Mouse (Mus musculus): Measurements from ENCODE around the gene Ctnnd2.

- TF ChIP-seq CTCF (IDR thresholded peaks at IDR 0.05; ENCODE audit: low read depth) = no peak
- no peak for TF ChIP-seq EP300 (IDR thresholded peaks at IDR 0.05; ENCODE audit: low read depth)
Measured at GRCm38 (mm10) chr15:31027448-31028230, 855.2 kb downstream of the Ctnnd2 start.

All from heart, postnatal 0 days (tissue).